Mouse (Mus musculus) limb, embryonic 15.5 days (tissue): ENCODE results near the gene Dusp7. TPM values are rescaled to one million over a fixed set of nuclear protein-coding genes. Genes with fewer than 3 reads are reported as not detected.

Source experiments
- ATAC-seq: fragments of 200-750 bp; cut with Nextera tagmentation; 2 replicates; pipeline ENCODE4 v1.8.0; 2017; ENCODE audit warnings: low read depth, moderate TSS enrichment; ENCODE audit not compliant: insufficient number of reproducible peaks, low FRiP score, low TSS enrichment
- H3K27ac ChIP-seq: fragments of 300-500 bp; sonication (generic); 2 replicates; pipeline ENCODE4 v1.5.1; 2015; ENCODE audit warnings: moderate library complexity, mild to moderate bottlenecking, inconsistent platforms
- H3K27me3 ChIP-seq: fragments of 300-500 bp; sonication (generic); 2 replicates; pipeline ENCODE4 v1.6.1; 2015; ENCODE audit warnings: inconsistent platforms
- H3K36me3 ChIP-seq: fragments of 300-500 bp; sonication (generic); 2 replicates; pipeline ENCODE4 v1.6.1; 2015; ENCODE audit warnings: inconsistent platforms
- H3K4me1 ChIP-seq: fragments of 300-500 bp; sonication (generic); 2 replicates; pipeline ENCODE4 v1.6.1; 2015; ENCODE audit warnings: inconsistent platforms
- H3K4me2 ChIP-seq: fragments of 300-500 bp; sonication (generic); 2 replicates; pipeline ENCODE4 v1.6.1; 2015; ENCODE audit warnings: mild to moderate bottlenecking, inconsistent platforms
- H3K4me3 ChIP-seq: fragments of 300-500 bp; sonication (generic); 2 replicates; pipeline ENCODE4 v1.5.1; 2015; ENCODE audit warnings: mild to moderate bottlenecking, inconsistent platforms
- H3K9ac ChIP-seq: fragments of 300-500 bp; sonication (generic); 2 replicates; pipeline ENCODE4 v1.6.1; 2015; ENCODE audit warnings: inconsistent platforms
- H3K9me3 ChIP-seq: fragments of 300-500 bp; sonication (generic); 2 replicates; pipeline ENCODE4 v1.6.1; 2016; ENCODE audit warnings: inconsistent platforms
- WGBS: fragments of 180-500 bp; shearing (Covaris S2); methylation state at CpG from one replicate; pipeline ENCODE4 v1.1.7; 2015; 5-methylcytosine and 5-hydroxymethylcytosine counted together
- polyA plus RNA-seq: library from polyadenylated mRNA; unstranded; fragments of >200 nt; fragmentation: Nextera tagmentation; extraction: Ambion mirVana; gene quantifications from 2 replicates; pipeline ENCODE4 v1.2.1, GENCODE M21; 2015

Dusp7 gene
- polyA plus RNA-seq, 1 experiment from 2014 or later, result 47.0 TPM

DNA sequence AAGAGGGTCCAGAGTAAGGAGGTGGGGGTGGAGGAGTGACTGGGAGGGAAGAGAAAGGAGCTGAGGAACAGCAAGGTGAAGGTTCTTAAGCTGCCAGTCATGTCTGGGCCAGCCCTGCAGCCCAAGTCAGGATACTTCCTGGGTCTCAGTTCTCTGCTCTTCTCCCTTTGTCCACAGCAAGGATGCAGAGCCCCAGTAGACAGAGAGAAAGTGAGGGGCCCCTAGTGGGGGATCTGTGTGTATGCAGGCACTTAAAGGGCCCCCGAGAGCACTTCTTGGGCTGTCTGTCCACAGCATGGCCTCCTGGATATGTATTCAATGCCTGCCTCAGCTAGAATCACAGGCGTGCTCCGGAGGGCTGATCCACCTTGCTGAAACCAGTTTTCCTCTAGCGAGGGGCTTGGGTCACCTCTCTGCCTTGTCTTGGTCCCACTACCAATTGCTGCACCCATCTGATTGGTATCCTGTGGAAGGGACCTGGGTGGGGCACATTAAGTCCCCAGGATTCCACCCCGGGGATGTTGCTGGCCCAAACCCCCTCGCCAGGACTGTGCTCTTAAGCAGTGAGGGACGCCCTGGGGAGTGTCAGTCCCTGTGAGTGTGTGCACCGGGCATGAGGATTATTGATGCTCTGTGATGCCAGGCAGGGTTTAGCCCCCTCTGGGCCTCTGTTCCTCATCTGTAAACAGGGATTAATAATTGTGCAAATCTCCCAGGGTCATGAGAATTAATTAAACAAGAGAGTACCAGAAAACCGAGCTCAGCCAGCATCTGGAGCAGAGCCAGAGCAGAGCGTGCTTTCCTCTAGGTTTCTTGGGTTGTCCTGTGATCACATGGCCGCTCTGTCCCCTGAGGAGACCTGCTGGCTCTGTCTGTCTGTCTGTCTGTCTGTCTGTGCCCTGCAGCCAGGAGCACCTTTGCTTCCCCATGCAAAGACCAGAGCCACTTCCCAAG, 26.5 kb downstream of the Dusp7 start:
- H3K9me3 ChIP-seq, result no peaks in the 10 kb centered on the region
- peaks cover 29% of the 10 kb centered on the region for H3K4me1 ChIP-seq
- no peak for ATAC-seq
- no peak overlapping the region for H3K9ac ChIP-seq
- no peaks in the 10 kb centered on the region for H3K36me3 ChIP-seq
- WGBS, result 43% methylated on average over 11 of the region's 11 CpGs
- H3K4me2 ChIP-seq, result no peak overlapping the region
- no peaks in the 10 kb centered on the region for H3K27me3 ChIP-seq
- H3K27ac ChIP-seq, result no peak overlapping the region
- H3K4me3 ChIP-seq, result no peak overlapping the region

- Histone ChIP-seq H3K9me3 (no peaks in the 10 kb centered on the region), H3K27ac (no peak overlapping the region), H3K4me3 (no peak overlapping the region), H3K4me2 (no peak overlapping the region), H3K4me1 (peaks cover 24% of the 10 kb centered on the region), H3K27me3 (no peaks in the 10 kb centered on the region), H3K36me3 (no peaks in the 10 kb centered on the region), H3K9ac (no peak overlapping the region)
- no peak for ATAC-seq
- WGBS, result 72% methylated on average over 4 of the region's 4 CpGs
These were observed 29.3 kb downstream of the Dusp7 start for GRCm38 (mm10) chr9:106397733-106398132.

GRCm38 (mm10) chr9:106398667-106399311, 30.4 kb downstream of the Dusp7 start:
- Histone ChIP-seq H3K27me3 (no peaks in the 10 kb centered on the region), H3K4me2 (no peak overlapping the region), H3K4me3 (no peak overlapping the region), H3K27ac (no peak overlapping the region), H3K9me3 (no peaks in the 10 kb centered on the region), H3K36me3 (no peaks in the 10 kb centered on the region), H3K9ac (no peak overlapping the region), H3K4me1 (peaks cover 24% of the 10 kb centered on the region)
- 73% methylated on average over 9 of the region's 9 CpGs for WGBS
- no peak for ATAC-seq

- H3K4me1 ChIP-seq, result peaks cover 16% of the 10 kb centered on the region
- ATAC-seq, result no peak
- H3K27ac ChIP-seq, result no peak overlapping the region
- no peak overlapping the region for H3K4me3 ChIP-seq
- H3K9ac ChIP-seq, result no peak overlapping the region
- WGBS, result 57% methylated on average over 3 of the region's 3 CpGs
- no peaks in the 10 kb centered on the region for H3K27me3 ChIP-seq
- H3K4me2 ChIP-seq, result no peak overlapping the region
- H3K36me3 ChIP-seq, result no peaks in the 10 kb centered on the region
- no peaks in the 10 kb centered on the region for H3K9me3 ChIP-seq
These were observed 31.4 kb downstream of the Dusp7 start for GRCm38 (mm10) chr9:106399808-106400207.

DNA sequence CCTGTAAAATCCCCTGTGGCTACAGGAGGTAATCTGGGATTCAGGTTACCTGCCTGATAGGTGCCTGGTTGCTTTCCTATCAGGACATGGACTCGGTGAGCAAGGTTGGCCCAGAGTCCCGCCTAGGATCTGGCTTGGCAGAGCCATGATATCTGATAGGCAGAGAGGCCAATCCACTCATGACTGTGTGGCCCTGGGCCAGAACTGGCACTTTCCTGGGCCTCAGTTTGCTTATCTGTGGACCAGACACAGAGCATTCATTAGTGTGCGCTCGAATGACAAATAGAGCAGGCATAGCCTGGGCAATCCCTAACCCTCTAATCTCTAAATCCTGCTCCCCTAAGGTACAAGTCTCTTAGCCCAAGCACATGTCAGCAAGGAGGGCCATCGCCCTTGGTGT, 33.7 kb downstream of the Dusp7 start:
- Histone ChIP-seq H3K27ac (no peak overlapping the region), H3K4me1 (peaks cover 25% of the 10 kb centered on the region), H3K4me3 (no peak overlapping the region), H3K9me3 (no peaks in the 10 kb centered on the region), H3K27me3 (no peaks in the 10 kb centered on the region), H3K36me3 (no peaks in the 10 kb centered on the region), H3K9ac (no peak overlapping the region), H3K4me2 (no peak overlapping the region)
- ATAC-seq, result no peak
- WGBS, result 82% methylated on average over 5 of the region's 5 CpGs

DNA sequence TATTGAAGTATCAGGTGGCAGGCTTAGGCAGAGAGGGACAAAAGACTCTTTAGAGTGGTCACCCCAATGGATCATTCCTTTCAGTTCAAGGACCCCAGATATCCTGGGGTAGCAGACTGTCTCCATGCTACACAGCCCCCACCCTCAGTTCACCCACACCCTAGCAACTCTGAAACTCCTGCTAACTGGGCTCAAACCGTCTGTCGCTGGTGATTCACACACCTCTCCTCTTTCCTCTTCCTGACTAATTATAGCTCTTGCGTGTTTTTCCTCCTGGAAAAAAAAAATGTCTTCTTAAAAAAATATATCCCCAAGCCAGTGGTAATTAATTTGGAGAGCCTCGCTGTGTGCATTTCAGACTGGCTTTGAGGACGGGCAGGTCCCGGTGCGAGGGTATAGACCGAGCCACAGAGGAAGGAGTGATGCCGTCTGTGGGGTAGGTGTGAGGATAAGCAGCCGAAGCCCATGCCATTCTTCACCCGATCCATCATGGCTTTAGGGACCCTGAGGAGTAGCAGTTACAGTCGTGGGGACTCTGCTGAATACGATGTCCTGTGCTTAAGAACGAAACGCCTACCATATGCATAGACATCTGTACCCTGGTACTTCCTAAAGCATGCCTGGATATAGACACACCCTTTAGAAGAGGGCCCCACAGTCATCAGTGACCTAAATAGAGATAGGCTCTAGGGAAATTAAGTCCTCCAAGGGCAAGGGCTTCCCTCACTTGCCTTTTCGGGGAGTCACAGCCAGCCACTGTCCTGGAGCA, 34.4 kb downstream of the Dusp7 start:
- H3K9ac ChIP-seq, result no peak overlapping the region
- H3K27ac ChIP-seq, result no peak overlapping the region
- H3K4me2 ChIP-seq, result no peak overlapping the region
- no peaks in the 10 kb centered on the region for H3K27me3 ChIP-seq
- no peak for ATAC-seq
- no peak overlapping the region for H3K4me3 ChIP-seq
- H3K4me1 ChIP-seq, result peaks cover 25% of the 10 kb centered on the region
- WGBS, result 60% methylated on average over 16 of the region's 16 CpGs
- no peaks in the 10 kb centered on the region for H3K9me3 ChIP-seq
- H3K36me3 ChIP-seq, result no peaks in the 10 kb centered on the region

GRCm38 (mm10) chr9:106405275-106405674, 36.8 kb downstream of the Dusp7 start:
- Histone ChIP-seq H3K4me3 (no peak overlapping the region), H3K9me3 (no peaks in the 10 kb centered on the region), H3K27me3 (no peaks in the 10 kb centered on the region), H3K27ac (no peak overlapping the region), H3K9ac (no peak overlapping the region), H3K4me1 (peaks cover 20% of the 10 kb centered on the region), H3K4me2 (no peak overlapping the region), H3K36me3 (no peaks in the 10 kb centered on the region)
- WGBS, result 27% methylated on average over 6 of the region's 6 CpGs
- no peak for ATAC-seq

DNA sequence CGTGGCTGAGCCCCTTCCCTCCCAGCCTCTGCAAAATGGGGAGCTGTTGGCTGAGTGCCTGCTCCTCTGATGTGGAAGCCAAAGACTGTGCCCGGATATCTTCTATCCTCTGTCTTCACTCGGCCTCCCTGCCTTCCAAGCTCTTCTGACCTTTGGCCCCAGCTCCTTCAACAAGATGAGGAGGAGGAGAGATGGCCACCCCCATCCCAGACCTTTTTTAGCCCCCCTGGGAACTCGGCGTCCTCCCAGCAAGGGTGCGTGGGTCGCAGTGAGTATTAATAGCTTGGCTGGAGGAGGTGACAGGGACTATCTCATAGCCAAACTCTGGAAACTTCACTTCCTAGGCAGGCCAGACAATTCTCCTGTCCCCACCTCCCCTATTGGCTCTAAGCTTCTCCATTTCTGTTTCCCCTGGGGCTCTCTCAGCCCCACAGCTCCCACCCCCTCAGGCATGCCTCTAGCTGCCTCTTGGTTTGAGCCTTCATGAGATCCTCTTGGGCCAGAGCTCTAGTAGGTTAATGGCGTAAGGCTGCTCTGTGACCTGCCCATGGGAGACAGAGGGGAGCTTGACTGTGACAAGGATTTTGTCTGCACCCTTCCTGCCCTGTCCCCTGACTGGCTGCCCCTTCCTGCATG, 38.1 kb downstream of the Dusp7 start:
- no peaks in the 10 kb centered on the region for H3K9me3 ChIP-seq
- no peaks in the 10 kb centered on the region for H3K36me3 ChIP-seq
- no peak overlapping the region for H3K4me3 ChIP-seq
- 48% methylated on average over 8 of the region's 8 CpGs for WGBS
- no peak overlapping the region for H3K4me2 ChIP-seq
- peaks cover 26% of the 10 kb centered on the region for H3K4me1 ChIP-seq
- ATAC-seq, result no peak
- no peak overlapping the region for H3K9ac ChIP-seq
- H3K27ac ChIP-seq, result no peak overlapping the region
- H3K27me3 ChIP-seq, result no peaks in the 10 kb centered on the region

GRCm38 (mm10) chr9:106409096-106409495, 40.7 kb downstream of the Dusp7 start:
- no peak overlapping the region for H3K4me3 ChIP-seq
- no peaks in the 10 kb centered on the region for H3K27me3 ChIP-seq
- 95% methylated on average over 4 of the region's 4 CpGs for WGBS
- H3K4me2 ChIP-seq, result no peak overlapping the region
- H3K9ac ChIP-seq, result no peak overlapping the region
- no peaks in the 10 kb centered on the region for H3K36me3 ChIP-seq
- peaks cover 21% of the 10 kb centered on the region for H3K4me1 ChIP-seq
- no peak for ATAC-seq
- H3K9me3 ChIP-seq, result no peaks in the 10 kb centered on the region
- H3K27ac ChIP-seq, result no peak overlapping the region

DNA sequence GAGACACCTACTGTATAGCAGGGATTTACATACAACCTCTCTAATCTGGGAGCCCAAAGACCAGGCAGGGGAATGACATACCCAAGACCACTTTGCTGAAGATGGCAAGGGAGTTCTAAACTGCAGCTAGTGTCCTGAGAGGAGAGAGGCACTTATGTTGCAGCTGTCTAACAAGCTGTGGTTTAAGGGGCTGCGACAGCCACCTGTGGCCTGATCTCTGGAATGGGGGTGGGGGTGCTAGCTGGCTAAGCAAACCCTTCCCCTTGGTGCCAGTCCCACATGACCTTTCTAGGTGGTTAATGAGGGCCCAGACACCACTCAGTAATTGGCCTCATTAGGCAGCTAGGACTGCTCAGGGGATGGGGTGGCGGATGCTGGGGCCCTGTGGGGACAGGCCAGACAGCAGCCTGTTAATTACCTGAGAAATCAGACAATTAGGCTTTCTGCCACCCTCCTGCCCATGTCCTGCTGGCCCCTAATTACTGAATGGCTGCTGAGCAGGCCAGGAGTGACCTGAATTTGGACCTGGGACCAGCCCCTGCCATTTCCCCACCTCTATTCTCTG, 41.7 kb downstream of the Dusp7 start:
- Histone ChIP-seq H3K27ac (no peak overlapping the region), H3K4me3 (no peak overlapping the region), H3K9me3 (no peaks in the 10 kb centered on the region), H3K36me3 (no peaks in the 10 kb centered on the region), H3K27me3 (no peaks in the 10 kb centered on the region), H3K4me2 (no peak overlapping the region), H3K4me1 (peaks cover 19% of the 10 kb centered on the region), H3K9ac (no peak overlapping the region)
- WGBS, result 48% methylated on average over 2 of the region's 2 CpGs
- no peak for ATAC-seq

DNA sequence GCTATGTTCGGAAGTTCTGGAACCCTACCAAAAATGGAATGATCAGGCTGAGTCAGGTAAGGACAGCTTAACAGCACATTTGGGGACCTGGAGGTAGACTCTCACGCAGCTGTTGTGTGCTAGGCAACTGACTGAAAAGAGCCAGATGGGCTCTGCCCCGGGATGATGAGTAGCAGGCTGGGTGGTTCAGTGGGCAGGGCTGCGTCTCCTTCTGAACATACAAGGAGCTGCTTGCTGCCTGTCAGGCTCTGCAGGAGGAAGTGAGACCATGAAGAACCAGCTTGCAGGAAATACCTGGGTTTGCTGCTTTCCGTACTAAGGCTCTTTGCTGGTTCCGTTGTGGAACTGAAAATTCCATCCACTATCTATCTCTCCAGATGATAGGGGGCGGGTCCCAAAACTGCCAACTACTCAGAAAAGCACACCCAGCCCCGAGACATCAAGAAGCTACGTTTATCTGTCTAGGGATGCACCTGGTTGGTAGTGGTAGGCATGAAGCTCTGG, 42.7 kb downstream of the Dusp7 start:
- Histone ChIP-seq H3K36me3 (no peaks in the 10 kb centered on the region), H3K27ac (no peak overlapping the region), H3K27me3 (no peaks in the 10 kb centered on the region), H3K9me3 (no peaks in the 10 kb centered on the region), H3K4me1 (peaks cover 13% of the 10 kb centered on the region), H3K9ac (no peak overlapping the region), H3K4me3 (no peak overlapping the region), H3K4me2 (no peak overlapping the region)
- ATAC-seq, result no peak
- 56% methylated on average over 9 of the region's 9 CpGs for WGBS
